Mouse (Mus musculus): ENCODE data around the gene Ucp3. TPM values are rescaled to one million over a fixed set of nuclear protein-coding genes. Genes with fewer than 3 reads are reported as not detected.

The Ucp3 gene
- 0.45 to 1.6 TPM (median 0.99 TPM) in 4 replicates for total RNA-seq (2023; ENCODE audit: inconsistent age)

DNA sequence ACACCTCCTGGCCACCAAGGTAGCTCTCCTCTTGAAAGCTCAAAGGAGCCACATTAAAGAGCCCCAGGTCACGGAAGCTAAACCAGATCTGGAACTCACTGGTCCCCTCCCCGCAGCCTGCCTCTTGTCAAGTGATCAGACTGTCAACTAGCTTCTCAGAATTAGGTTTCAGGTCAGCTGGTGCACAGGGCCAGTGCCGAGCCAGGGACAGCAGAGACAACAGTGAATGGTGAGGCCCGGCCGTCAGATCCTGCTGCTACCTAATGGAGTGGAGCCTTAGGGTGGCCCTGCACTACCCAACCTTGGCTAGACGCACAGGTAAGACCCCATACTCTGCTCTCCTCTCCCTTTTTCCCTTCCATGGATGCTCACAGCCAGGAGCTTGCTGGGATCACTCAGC is at the start of gene Ucp3:
Ucp3 (plus strand) TSS at position 214 of the 400 bp plus-strand sequence.

DNA sequence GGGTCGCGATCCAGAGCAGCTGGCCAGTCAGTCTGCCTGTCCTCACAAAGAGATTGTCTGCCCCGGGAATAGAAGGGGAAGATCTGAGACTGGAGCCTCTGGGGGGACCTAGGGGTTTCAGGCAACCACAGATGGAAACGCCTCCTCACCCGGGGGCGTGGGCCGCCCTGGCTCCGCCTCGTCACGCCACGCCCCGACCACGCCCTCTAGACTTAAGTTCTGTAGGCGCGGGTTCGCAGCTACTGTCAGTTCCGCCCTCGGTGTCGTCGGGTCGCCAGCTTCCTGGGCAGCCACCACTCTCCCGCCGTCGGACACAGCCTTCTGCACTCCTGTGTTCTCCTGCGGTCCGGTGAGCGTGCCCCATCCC is 20.3 kb downstream of the Ucp3 start, which contains the start of gene Ucp2:
Ucp2 (plus strand) TSS at position 221 of the 367 bp plus-strand sequence.

DNA sequence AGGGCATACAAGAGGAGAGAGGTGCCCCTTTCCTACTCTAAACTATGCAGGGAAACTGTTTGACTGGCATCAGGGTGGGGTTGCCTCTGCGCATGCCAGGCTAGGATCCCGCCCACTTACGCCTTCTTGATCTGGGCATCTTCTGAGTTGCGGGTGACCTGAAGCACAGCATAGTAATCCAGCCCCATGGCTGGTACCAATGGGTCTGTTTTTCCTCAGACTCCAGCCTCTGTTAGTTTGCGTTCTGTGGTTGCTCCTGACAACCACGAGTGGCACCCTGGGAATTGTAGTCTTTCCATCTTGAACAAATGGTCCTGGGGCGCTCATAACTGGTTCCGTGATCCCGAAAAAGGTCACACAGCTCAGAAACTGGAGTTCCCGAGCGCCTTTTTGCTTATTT is 41.8 kb downstream of the Ucp3 start, which contains the start of gene Dnajb13:
Dnajb13 (minus strand) TSS at position 388 of the 400 bp plus-strand sequence.

Other genes with a start within 250 kb of the Ucp3 start
- 16.4 to 19.8 TPM (median 17.5 TPM) in 4 replicates for gene Pgm2l1, start 245.6 kb upstream of the Ucp3 start, total RNA-seq (2023; ENCODE audit: inconsistent age)
- gene P4ha3, start 187.5 kb upstream of the Ucp3 start, total RNA-seq (2023; ENCODE audit: inconsistent age): 0.39 TPM in 1 of 4 replicates, not detected in the others
- 67.3 to 80.2 TPM (median 75.1 TPM) in 4 replicates for gene C2cd3, start 100.8 kb upstream of the Ucp3 start, total RNA-seq (2023; ENCODE audit: inconsistent age)
- 32.1 to 36.4 TPM (median 34.5 TPM) in 4 replicates for gene Ppme1, start 100.7 kb upstream of the Ucp3 start, total RNA-seq (2023; ENCODE audit: inconsistent age)
- gene Ucp2, start 20.3 kb downstream of the Ucp3 start, total RNA-seq (2023; ENCODE audit: inconsistent age): 1,091 to 1,157 TPM (median 1,116 TPM) in 4 replicates
- gene Dnajb13, start 42.0 kb downstream of the Ucp3 start, total RNA-seq (2023; ENCODE audit: inconsistent age): 0.45 to 1.2 TPM (median 0.60 TPM) in 3 of 4 replicates, not detected in the other
- gene Coa4, start 64.1 kb downstream of the Ucp3 start, total RNA-seq (2023; ENCODE audit: inconsistent age): 6.4 to 13.8 TPM (median 6.9 TPM) in 4 replicates
- gene Rab6a, start 134.4 kb downstream of the Ucp3 start, total RNA-seq (2023; ENCODE audit: inconsistent age): 49.3 to 56.8 TPM (median 50.6 TPM) in 4 replicates
- 27.7 to 31.3 TPM (median 30.1 TPM) in 4 replicates for gene Mrpl48, start 135.3 kb downstream of the Ucp3 start, total RNA-seq (2023; ENCODE audit: inconsistent age)
- gene Plekhb1, start 189.4 kb downstream of the Ucp3 start, total RNA-seq (2023; ENCODE audit: inconsistent age): not detected in 4 replicates
- gene Fam168a, start 233.6 kb downstream of the Ucp3 start, total RNA-seq (2023; ENCODE audit: inconsistent age): 29.1 to 45.1 TPM (median 41.1 TPM) in 4 replicates